Mouse (Mus musculus): ENCODE data around the gene B3gat1. TPM values are rescaled to one million over a fixed set of nuclear protein-coding genes. Genes with fewer than 3 reads are reported as not detected.

Gene B3gat1
- total RNA-seq (2023) = not detected in 2 replicates

DNA sequence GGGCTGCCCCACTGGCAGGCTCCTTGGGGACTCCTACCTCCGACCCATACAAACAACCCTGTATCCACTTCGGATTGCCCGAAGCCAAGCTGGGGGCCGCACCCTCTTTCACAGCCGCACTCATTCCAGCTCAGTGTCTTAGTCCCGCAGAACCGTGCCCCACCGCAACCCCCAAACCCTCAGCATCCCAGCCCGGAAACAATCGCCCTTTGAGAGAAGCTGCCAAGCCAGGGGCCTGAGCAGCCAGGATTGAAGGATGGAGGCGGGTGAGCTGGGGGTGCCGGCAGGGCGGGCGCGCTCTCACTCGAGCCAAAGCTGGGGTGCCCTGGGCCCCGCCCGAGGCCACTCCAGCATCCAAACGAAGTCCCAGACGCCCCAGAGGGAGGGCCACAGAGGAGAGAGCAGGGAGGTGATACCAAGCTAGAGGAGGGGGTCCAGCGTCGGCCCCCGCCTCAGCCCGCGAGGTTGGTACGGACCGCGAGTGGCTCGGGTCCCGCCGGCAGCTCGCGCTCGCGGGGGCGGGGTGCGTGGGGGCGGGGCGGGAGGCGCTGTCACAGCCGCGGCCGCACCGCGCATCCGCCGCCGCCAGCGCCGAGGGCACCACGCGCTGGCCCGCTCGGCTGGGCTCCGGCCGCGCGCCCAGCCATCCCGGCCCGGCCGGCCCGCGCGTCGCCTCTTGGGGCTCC, at the start of gene B3gat1:
B3gat1 (plus strand) TSS at position 523 of the 686 bp plus-strand sequence.

DNA sequence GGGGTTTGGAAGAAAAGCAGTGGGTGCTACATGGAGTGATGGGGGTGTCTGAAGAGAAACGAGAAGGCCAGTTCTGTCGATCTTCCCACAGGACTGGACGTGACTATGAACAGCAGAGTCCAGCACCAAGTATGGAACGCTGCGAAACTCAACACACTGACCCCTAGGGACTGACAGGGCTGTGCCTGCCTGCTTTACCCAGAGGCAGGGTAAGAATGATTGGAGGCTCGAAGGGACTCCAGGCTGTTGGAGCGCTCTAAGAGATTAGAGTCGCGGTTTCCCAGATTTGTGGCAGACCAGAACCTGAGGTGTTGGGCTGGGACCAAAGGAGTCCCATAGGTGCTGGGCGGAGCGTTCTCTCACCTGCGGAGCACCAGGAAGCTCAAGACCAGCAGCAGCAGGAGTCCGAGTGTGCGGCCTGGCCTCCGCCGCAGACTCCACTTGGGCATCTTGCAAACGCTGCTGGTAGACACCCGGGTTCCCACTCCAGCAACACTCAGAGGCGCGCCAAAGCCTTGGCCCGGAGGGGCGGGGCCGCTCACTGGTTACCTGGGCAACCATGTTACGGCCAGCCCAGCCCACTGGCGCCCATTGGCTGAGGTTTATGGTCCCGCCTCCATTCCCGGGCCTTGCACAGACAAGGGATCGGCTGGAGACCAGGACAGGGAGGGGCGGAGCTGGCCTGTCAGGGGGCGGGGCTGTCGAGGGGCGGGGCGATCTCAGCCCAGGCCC, 72.6 kb downstream of the B3gat1 start, which contains the start of gene Glb1l2:
Glb1l2 (minus strand) TSS at position 534 of the 732 bp plus-strand sequence.

Other genes starting within 250 kb of the B3gat1 start
- gene Glb1l2, start 72.7 kb downstream of the B3gat1 start, total RNA-seq (2023) = 0.13 TPM in 1 of 2 replicates, not detected in the other
- not detected in 2 replicates for gene Glb1l3, start 127.2 kb downstream of the B3gat1 start, total RNA-seq (2023)
- not detected in 2 replicates for gene Gm1110, start 189.4 kb downstream of the B3gat1 start, total RNA-seq (2023)

Data from neutrophil, adult 65 days (primary cell).